Mouse (Mus musculus): ENCODE measurements around the gene Gal3st2.
"Not testable (repeated sequence)": the region's sequence is repeated elsewhere in the genome, so short reads cannot be mapped to it uniquely, and the experiment has no call there.

Gene Gal3st2

GRCm38 (mm10) chr1:93871594-93872105 lies 10.5 kb downstream of the Gal3st2 start:
- not testable (repeated sequence) for DNase-seq (ENCODE audit: low spot score)

GRCm38 (mm10) chr1:93874405-93874804 lies 13.3 kb downstream of the Gal3st2 start:
- not testable (repeated sequence) for DNase-seq (ENCODE audit: low spot score)

- not testable (repeated sequence) for DNase-seq (ENCODE audit: low spot score)
Observed at GRCm38 (mm10) chr1:93881778-93882177, 20.7 kb downstream of the Gal3st2 start.

- not testable (repeated sequence) for DNase-seq (ENCODE audit: low spot score)
Observed at GRCm38 (mm10) chr1:93890936-93891335, 29.8 kb downstream of the Gal3st2 start.

- not testable (repeated sequence) for DNase-seq (ENCODE audit: low spot score)
Observed at GRCm38 (mm10) chr1:93897395-93897794, 36.3 kb downstream of the Gal3st2 start.

GRCm38 (mm10) chr1:93901291-93901690 lies 40.2 kb downstream of the Gal3st2 start:
- DNase-seq (ENCODE audit: low spot score): not testable (repeated sequence)

GRCm38 (mm10) chr1:93906690-93907089 lies 45.6 kb downstream of the Gal3st2 start:
- not testable (repeated sequence) for DNase-seq (ENCODE audit: low spot score)

GRCm38 (mm10) chr1:93908977-93909586 lies 48.0 kb downstream of the Gal3st2 start:
- DNase-seq (ENCODE audit: low spot score): not testable (repeated sequence)

GRCm38 (mm10) chr1:93911877-93912276 lies 50.8 kb downstream of the Gal3st2 start:
- DNase-seq (ENCODE audit: low spot score): not testable (repeated sequence)

GRCm38 (mm10) chr1:93917160-93917559 lies 56.1 kb downstream of the Gal3st2 start:
- DNase-seq (ENCODE audit: low spot score): not testable (repeated sequence)

- not testable (repeated sequence) for DNase-seq (ENCODE audit: low spot score)
Observed at GRCm38 (mm10) chr1:93918011-93918410, 56.9 kb downstream of the Gal3st2 start, which contains the start of gene Gal3st2b. Gene Gal3st2b, plus strand, starts transcription at chr1:93918311.

- not testable (repeated sequence) for DNase-seq (ENCODE audit: low spot score)
Observed at GRCm38 (mm10) chr1:93918775-93919174, 57.7 kb downstream of the Gal3st2 start.

- not testable (repeated sequence) for DNase-seq (ENCODE audit: low spot score)
Observed at GRCm38 (mm10) chr1:93919321-93919720, 58.2 kb downstream of the Gal3st2 start.

- DNase-seq (ENCODE audit: low spot score): not testable (repeated sequence)
Observed at GRCm38 (mm10) chr1:93922609-93923008, 61.5 kb downstream of the Gal3st2 start.

GRCm38 (mm10) chr1:93923098-93923497 lies 62.0 kb downstream of the Gal3st2 start:
- DNase-seq (ENCODE audit: low spot score): not testable (repeated sequence)

All from ovary, postnatal 36 days (tissue).